Mouse (Mus musculus): ENCODE data around the gene Fam234a. TPM values are rescaled to one million over a fixed set of nuclear protein-coding genes. Genes with fewer than 3 reads are reported as not detected.
"Not testable (repeated sequence)": the region's sequence is repeated elsewhere in the genome, so short reads cannot be mapped to it uniquely, and the experiment has no call there.

Fam234a gene
- polyA plus RNA-seq, 1 experiment from 2014 or later, result 76.5 TPM

- DNase-seq (ENCODE audit: low spot score) (peak; percentile 59), ATAC-seq (replicated peaks; ENCODE audit: low FRiP score, low TSS enrichment, low read depth) (no peak)
- no peak overlapping the region for H3K9ac ChIP-seq (ENCODE audit: low read length)
- no peak overlapping the region for H3K4me3 ChIP-seq (ENCODE audit: low read depth, low read length)
- H3K4me1 ChIP-seq (replicated peaks; ENCODE audit: control insufficient read depth, insufficient read depth, low read length), result no peaks in the 10 kb centered on the region; the same call in 1 of the 2 replicates
- H3K27me3 ChIP-seq (replicated peaks; ENCODE audit: control insufficient read depth, insufficient read depth, low read length), result peaks cover 53% of the 10 kb centered on the region
- no peaks in the 10 kb centered on the region for H3K9me3 ChIP-seq (ENCODE audit: control insufficient read depth, low read length)
- H3K4me2 ChIP-seq (ENCODE audit: low read length), result no peak overlapping the region
- peaks cover 13% of the 10 kb centered on the region for H3K36me3 ChIP-seq (ENCODE audit: control insufficient read depth, insufficient read depth, low read length)
- no peak overlapping the region for H3K27ac ChIP-seq (ENCODE audit: low read depth)
Measured at GRCm38 (mm10) chr17:26201998-26202397, 42.0 kb downstream of the Fam234a start.

- WGBS, result under 1% methylated on average over 89 of the region's 92 CpGs
- Histone ChIP-seq H3K27ac (ENCODE audit: low read depth) (no peak overlapping the region), H3K9ac (ENCODE audit: low read length) (peak overlapping the region; percentile 61), H3K27me3 (replicated peaks; ENCODE audit: control insufficient read depth, insufficient read depth, low read length) (peaks cover 53% of the 10 kb centered on the region), H3K9me3 (ENCODE audit: control insufficient read depth, low read length) (no peaks in the 10 kb centered on the region), H3K4me3 (ENCODE audit: low read depth, low read length) (peak overlapping the region; percentile 53), H3K4me2 (ENCODE audit: low read length) (peak overlapping the region; percentile 94), H3K4me1 (replicated peaks; ENCODE audit: control insufficient read depth, insufficient read depth, low read length) (no peaks in the 10 kb centered on the region; the same call in 1 of the 2 replicates), H3K36me3 (ENCODE audit: control insufficient read depth, insufficient read depth, low read length) (peaks cover 22% of the 10 kb centered on the region)
- peak; percentile 49; the same call in 1 of the 2 replicates for ATAC-seq (replicated peaks; ENCODE audit: low FRiP score, low TSS enrichment, low read depth)
- peak; percentile 70 for DNase-seq (ENCODE audit: low spot score)
Measured at GRCm38 (mm10) chr17:26200831-26201705, 43.0 kb downstream of the Fam234a start.

- no peak within 1 kb of the TSS for H3K27ac ChIP-seq (ENCODE audit: low read depth)
- peaks cover 46% of the 10 kb centered on the region for H3K27me3 ChIP-seq (replicated peaks; ENCODE audit: control insufficient read depth, insufficient read depth, low read length)
- H3K36me3 ChIP-seq (ENCODE audit: control insufficient read depth, insufficient read depth, low read length), result peaks cover 42% of the 10 kb centered on the region
- H3K9ac ChIP-seq (ENCODE audit: low read length), result no peak within 1 kb of the TSS
- no peaks in the 10 kb centered on the region for H3K9me3 ChIP-seq (ENCODE audit: control insufficient read depth, low read length)
- no peaks in the 10 kb centered on the region; the same call in 1 of the 2 replicates for H3K4me1 ChIP-seq (replicated peaks; ENCODE audit: control insufficient read depth, insufficient read depth, low read length)
- no peak for ATAC-seq (replicated peaks; ENCODE audit: low FRiP score, low TSS enrichment, low read depth)
- 79% methylated on average over 4 of the region's 4 CpGs for WGBS
- no peak within 1 kb of the TSS for H3K4me2 ChIP-seq (ENCODE audit: low read length)
- no peak for DNase-seq (ENCODE audit: low spot score)
- H3K4me3 ChIP-seq (ENCODE audit: low read depth, low read length), result no peak within 1 kb of the TSS
Measured at GRCm38 (mm10) chr17:26198892-26199291, 45.1 kb downstream of the Fam234a start, which contains the start of gene Pdia2. Pdia2 (minus strand) TSS chr17:26199087.

- DNase-seq (ENCODE audit: low spot score) (no peak), ATAC-seq (replicated peaks; ENCODE audit: low FRiP score, low TSS enrichment, low read depth) (no peak)
- H3K4me3 ChIP-seq (ENCODE audit: low read depth, low read length), result no peak overlapping the region
- H3K27ac ChIP-seq (ENCODE audit: low read depth), result no peak overlapping the region
- H3K9me3 ChIP-seq (ENCODE audit: control insufficient read depth, low read length), result no peaks in the 10 kb centered on the region
- no peak overlapping the region for H3K9ac ChIP-seq (ENCODE audit: low read length)
- no peak overlapping the region for H3K4me2 ChIP-seq (ENCODE audit: low read length)
- H3K4me1 ChIP-seq (replicated peaks; ENCODE audit: control insufficient read depth, insufficient read depth, low read length), result no peaks in the 10 kb centered on the region
- H3K27me3 ChIP-seq (replicated peaks; ENCODE audit: control insufficient read depth, insufficient read depth, low read length), result no peaks in the 10 kb centered on the region
- 95% methylated on average over 15 of the region's 15 CpGs for WGBS
- peaks cover 97% of the 10 kb centered on the region for H3K36me3 ChIP-seq (ENCODE audit: control insufficient read depth, insufficient read depth, low read length)
Measured at GRCm38 (mm10) chr17:26192481-26193190, 51.4 kb downstream of the Fam234a start.

GRCm38 (mm10) chr17:26191486-26191885 is 52.6 kb downstream of the Fam234a start:
- H3K27me3 ChIP-seq (replicated peaks; ENCODE audit: control insufficient read depth, insufficient read depth, low read length); H3K4me2 ChIP-seq (ENCODE audit: low read length); H3K9me3 ChIP-seq (ENCODE audit: control insufficient read depth, low read length); H3K9ac ChIP-seq (ENCODE audit: low read length); H3K4me1 ChIP-seq (replicated peaks; ENCODE audit: control insufficient read depth, insufficient read depth, low read length); H3K4me3 ChIP-seq (ENCODE audit: low read depth, low read length); DNase-seq (ENCODE audit: low spot score); H3K27ac ChIP-seq (ENCODE audit: low read depth); ATAC-seq (replicated peaks; ENCODE audit: low FRiP score, low TSS enrichment, low read depth): not testable (repeated sequence)
- 93% methylated on average over 7 of the region's 7 CpGs for WGBS
- H3K36me3 ChIP-seq (ENCODE audit: control insufficient read depth, insufficient read depth, low read length), result peaks cover 97% of the 10 kb centered on the region

- H3K36me3 ChIP-seq (ENCODE audit: control insufficient read depth, insufficient read depth, low read length), result peaks cover 95% of the 10 kb centered on the region
- no peak overlapping the region for H3K4me3 ChIP-seq (ENCODE audit: low read depth, low read length)
- H3K27me3 ChIP-seq (replicated peaks; ENCODE audit: control insufficient read depth, insufficient read depth, low read length), result no peaks in the 10 kb centered on the region
- no peaks in the 10 kb centered on the region for H3K9me3 ChIP-seq (ENCODE audit: control insufficient read depth, low read length)
- ATAC-seq (replicated peaks; ENCODE audit: low FRiP score, low TSS enrichment, low read depth) (no peak), DNase-seq (ENCODE audit: low spot score) (no peak)
- H3K27ac ChIP-seq (ENCODE audit: low read depth), result no peak overlapping the region
- H3K4me2 ChIP-seq (ENCODE audit: low read length), result no peak overlapping the region
- WGBS, result 95% methylated on average over 11 of the region's 11 CpGs
- no peaks in the 10 kb centered on the region for H3K4me1 ChIP-seq (replicated peaks; ENCODE audit: control insufficient read depth, insufficient read depth, low read length)
- H3K9ac ChIP-seq (ENCODE audit: low read length), result no peak overlapping the region
Measured at GRCm38 (mm10) chr17:26188091-26188805, 55.8 kb downstream of the Fam234a start.

- H3K36me3 ChIP-seq (ENCODE audit: control insufficient read depth, insufficient read depth, low read length), result peaks cover 95% of the 10 kb centered on the region
- ATAC-seq (replicated peaks; ENCODE audit: low FRiP score, low TSS enrichment, low read depth), result no peak
- WGBS, result 97% methylated on average over 5 of the region's 5 CpGs
Measured at GRCm38 (mm10) chr17:26187592-26187991, 56.5 kb downstream of the Fam234a start.

GRCm38 (mm10) chr17:26181179-26181578 is 62.9 kb downstream of the Fam234a start:
- H3K27ac ChIP-seq (ENCODE audit: low read depth), result no peak overlapping the region
- WGBS, result 92% methylated on average over 3 of the region's 3 CpGs
- H3K36me3 ChIP-seq (ENCODE audit: control insufficient read depth, insufficient read depth, low read length), result peaks cover 60% of the 10 kb centered on the region
- no peaks in the 10 kb centered on the region for H3K4me1 ChIP-seq (replicated peaks; ENCODE audit: control insufficient read depth, insufficient read depth, low read length)
- H3K4me2 ChIP-seq (ENCODE audit: low read length), result no peak overlapping the region
- no peaks in the 10 kb centered on the region for H3K27me3 ChIP-seq (replicated peaks; ENCODE audit: control insufficient read depth, insufficient read depth, low read length)
- H3K9ac ChIP-seq (ENCODE audit: low read length), result no peak overlapping the region
- no peak for ATAC-seq (replicated peaks; ENCODE audit: low FRiP score, low TSS enrichment, low read depth)
- 0 out of 2 replicates have a peak, but pooled peaks cover 4% of the 10 kb centered on the region for H3K9me3 ChIP-seq (ENCODE audit: control insufficient read depth, low read length)
- H3K4me3 ChIP-seq (ENCODE audit: low read depth, low read length), result no peak overlapping the region
- DNase-seq (ENCODE audit: low spot score), result no peak

More at GRCm38 (mm10) chr17:26187592-26187991, 56.5 kb downstream of the Fam234a start:
- Histone ChIP-seq H3K27me3 (replicated peaks; ENCODE audit: control insufficient read depth, insufficient read depth, low read length) (no peaks in the 10 kb centered on the region), H3K9ac (ENCODE audit: low read length) (no peak overlapping the region), H3K4me2 (ENCODE audit: low read length) (no peak overlapping the region), H3K4me1 (replicated peaks; ENCODE audit: control insufficient read depth, insufficient read depth, low read length) (no peaks in the 10 kb centered on the region), H3K9me3 (ENCODE audit: control insufficient read depth, low read length) (no peaks in the 10 kb centered on the region), H3K27ac (ENCODE audit: low read depth) (no peak overlapping the region), H3K4me3 (ENCODE audit: low read depth, low read length) (no peak overlapping the region)
- no peak for DNase-seq (ENCODE audit: low spot score)
